Mouse (Mus musculus) CH12.LX (cell line): ENCODE results near the gene Ahr. TPM values are rescaled to one million over a fixed set of nuclear protein-coding genes. Genes with fewer than 3 reads are reported as not detected.

Experiments used
- DNase-seq: peaks from one replicate; pipeline ENCODE4 v3.0.0-alpha.2; 2013; ENCODE audit errors: extremely low read depth
- H3K27ac ChIP-seq: 2 replicates; pipeline ENCODE4 v1.5.1; 2012; ENCODE audit warnings: low read depth, mild to moderate bottlenecking, control low read depth, moderate library complexity; ENCODE audit not compliant: insufficient read depth
- H3K27me3 ChIP-seq: replicated peaks from 2 replicates; pipeline ENCODE3; 2012; ENCODE audit warnings: inconsistent platforms
- H3K36me3 ChIP-seq, 2 experiments: replicated peaks in 1 of 2; 2 replicates each; pipeline versions ENCODE3 to v1.6.1; 2012; ENCODE audit warnings: inconsistent platforms in 1 of 2, low read length in 1 of 2, mild to moderate bottlenecking in 1 of 2, mixed read lengths in 1 of 2, moderate library complexity in 1 of 2; ENCODE audit not compliant: control insufficient read depth in 1 of 2, insufficient read depth in 1 of 2
- H3K4me1 ChIP-seq, 2 experiments: 2 replicates each; pipeline ENCODE4 v1.6.1; 2012; ENCODE audit warnings: inconsistent platforms in 1 of 2, moderate library complexity in 1 of 2; ENCODE audit not compliant: insufficient read depth in 2 of 2, control insufficient read depth in 1 of 2
- H3K4me2 ChIP-seq: 2 replicates; pipeline ENCODE4 v1.6.1; 2012; ENCODE audit warnings: low read depth, mild to moderate bottlenecking, control low read depth; ENCODE audit not compliant: poor library complexity, insufficient read depth, severe bottlenecking
- H3K4me3 ChIP-seq, 3 experiments: fragments of 150-350 bp in 1 of 3; sonication (generic) in 1 of 3; replicated peaks in 1 of 3; 2 replicates each; pipeline versions ENCODE3 to v1.5.1; 2011 to 2012; ENCODE audit warnings: low read depth in 2 of 3, low read length in 2 of 3, mild to moderate bottlenecking in 2 of 3, moderate library complexity in 2 of 3, control low read depth in 1 of 3, improper control_type of control experiment in 1 of 3, inconsistent platforms in 1 of 3, mixed read lengths in 1 of 3; ENCODE audit not compliant: poor library complexity in 1 of 3
- H3K79me2 ChIP-seq: replicated peaks from 2 replicates; pipeline ENCODE4 v1.6.1; 2012; ENCODE audit warnings: mild to moderate bottlenecking, moderate library complexity; ENCODE audit not compliant: control insufficient read depth, poor library complexity, insufficient read depth, severe bottlenecking; ENCODE audit errors: extremely low read depth
- H3K9ac ChIP-seq: 2 replicates; pipeline ENCODE4 v1.6.1; 2012; ENCODE audit warnings: low read depth, mild to moderate bottlenecking, control low read depth, moderate library complexity; ENCODE audit not compliant: insufficient read depth
- H3K9me3 ChIP-seq: replicated peaks from 2 replicates; pipeline ENCODE3; 2012; ENCODE audit warnings: low read length, inconsistent platforms, mixed read lengths
- CHD2 ChIP-seq: IDR thresholded peaks from 2 replicates; pipeline ENCODE4 v1.6.1; 2011; ENCODE audit warnings: low read length, improper control_type of control experiment
- IRF4 ChIP-seq: IDR thresholded peaks from 2 replicates; pipeline ENCODE4 v1.6.1; 2014; ENCODE audit warnings: low read depth, mild to moderate bottlenecking, inconsistent platforms, low read length, improper control_type of control experiment
- JUN ChIP-seq: IDR thresholded peaks from 2 replicates; pipeline ENCODE4 v1.6.1; 2011; ENCODE audit warnings: low read depth, mild to moderate bottlenecking, low read length, improper control_type of control experiment, moderate library complexity; ENCODE audit not compliant: insufficient read depth
- MAX ChIP-seq: IDR thresholded peaks from 2 replicates; pipeline ENCODE4 v1.6.1; 2011; ENCODE audit warnings: low read length, improper control_type of control experiment
- MXI1 ChIP-seq: IDR thresholded peaks from 2 replicates; pipeline ENCODE4 v1.6.1; 2011; ENCODE audit warnings: mild to moderate bottlenecking, low read depth, low read length, improper control_type of control experiment
- MYC ChIP-seq: IDR thresholded peaks from 2 replicates; pipeline ENCODE4 v1.6.1; 2011; ENCODE audit warnings: low read depth, mild to moderate bottlenecking, improper control_type of control experiment, low read length
- NRF1 ChIP-seq: IDR thresholded peaks from 2 replicates; pipeline ENCODE4 v1.6.1; 2014; ENCODE audit warnings: low read depth, mild to moderate bottlenecking, inconsistent platforms, low read length, improper control_type of control experiment, moderate library complexity
- TCF12 ChIP-seq: IDR thresholded peaks from 2 replicates; pipeline ENCODE4 v1.6.1; 2014; ENCODE audit warnings: low read depth, mild to moderate bottlenecking, inconsistent platforms, low read length, improper control_type of control experiment
- UBTF ChIP-seq: IDR thresholded peaks from 2 replicates; pipeline ENCODE4 v1.6.1; 2012; ENCODE audit warnings: low read depth, mild to moderate bottlenecking, inconsistent platforms, low read length, improper control_type of control experiment, moderate library complexity
- dilution Hi-C: fragments of 300-500 bp; cut with MboI; formaldehyde crosslinking; loops from 2 replicates; pipeline ENCODE4 v1.14.3; 2020; ENCODE audit warnings: low sequenced_read_pairs; ENCODE audit not compliant: extremely low pct_unique_long_range_greater_than_20kb, extremely low pct_ligation_motif_present
- in situ Hi-C: fragments of 300-500 bp; cut with MboI; formaldehyde crosslinking; loops from 3 replicates; pipeline ENCODE4 v1.14.3; 2019; ENCODE audit warnings: low sequenced_read_pairs, low pct_ligation_motif_present, low pct_unique_long_range_greater_than_20kb, mixed read lengths
- polyA plus RNA-seq: library from polyadenylated mRNA; unstranded; fragments of >175 nt; gene quantifications from 2 replicates; pipeline ENCODE4 v1.2.1, GENCODE M21; 2012; ENCODE audit warnings: low read depth; ENCODE audit not compliant: insufficient read length
- total RNA-seq, 2 experiments: library from RNA; depleted of rRNA; stranded (reverse); fragments of 300-350 nt in 1 of 2; fragments of >200 nt in 1 of 2; gene quantifications; 2 replicates each; pipeline ENCODE4 v1.2.3; 2012 to 2014

Gene Ahr
- total and polyA plus RNA-seq, 3 experiments, result 4.9 to 8.2 (median 7.1) TPM

GRCm38 (mm10) chr12:35459662-35460061, 75.2 kb downstream of the Ahr start:
- H3K27me3 ChIP-seq, result no peaks in the 10 kb centered on the region
- dilution Hi-C loops (no loop called here), in situ Hi-C loops (no loop called here)
- no peak overlapping the region for H3K9ac ChIP-seq
- no peak overlapping the region for H3K27ac ChIP-seq
- H3K36me3 ChIP-seq, result no peaks in the 10 kb centered on the region
- DNase-seq, result no peak
- H3K9me3 ChIP-seq, result no peaks in the 10 kb centered on the region
- H3K79me2 ChIP-seq, result no peaks in the 10 kb centered on the region
- no peak overlapping the region for H3K4me2 ChIP-seq
- no peak overlapping the region for H3K4me3 ChIP-seq
- peaks cover 4 to 20% of the 10 kb centered on the region in 2 experiments for H3K4me1 ChIP-seq
- no peak for TF ChIP-seq MXI1
- TF ChIP-seq TCF12, result no peak
- no peak for TF ChIP-seq UBTF
- no peak for TF ChIP-seq CHD2
- TF ChIP-seq NRF1, result no peak
- TF ChIP-seq MAX, result no peak
- no peak for TF ChIP-seq MYC
- no peak for TF ChIP-seq JUN
- TF ChIP-seq IRF4, result no peak
